Mouse (Mus musculus) kidney, adult 9 months (tissue): ENCODE measurements around the gene Pcsk4.

Experiments
- DNase-seq: peaks from one replicate; pipeline ENCODE4 v3.0.0; 2022

Gene Pcsk4

GRCm38 (mm10) chr10:80329273-80330081 lies at the start of gene Pcsk4, which contains the start of gene Reep6:
Gene Pcsk4, minus strand, starts transcription at chr10:80329498.
Gene Reep6, plus strand, starts transcription at chr10:80329953.
- peak; percentile 99 for DNase-seq

- no peak for DNase-seq
Observed at GRCm38 (mm10) chr10:80377716-80378115, 48.4 kb upstream of the Pcsk4 start.

GRCm38 (mm10) chr10:80376160-80376559 lies 46.9 kb upstream of the Pcsk4 start:
- DNase-seq = peak; percentile 93

GRCm38 (mm10) chr10:80374063-80374462 lies 44.8 kb upstream of the Pcsk4 start:
- peak; percentile 92 for DNase-seq

GRCm38 (mm10) chr10:80372706-80373105 lies 43.4 kb upstream of the Pcsk4 start:
- no peak for DNase-seq

- no peak for DNase-seq
Observed at GRCm38 (mm10) chr10:80371983-80372382, 42.7 kb upstream of the Pcsk4 start.

GRCm38 (mm10) chr10:80371411-80371966 lies 42.2 kb upstream of the Pcsk4 start:
- peak; percentile 59 for DNase-seq

- no peak for DNase-seq
Observed at GRCm38 (mm10) chr10:80369995-80370747, 40.9 kb upstream of the Pcsk4 start.

GRCm38 (mm10) chr10:80368392-80368791 lies 39.1 kb upstream of the Pcsk4 start:
- DNase-seq = no peak

- DNase-seq = no peak
Observed at GRCm38 (mm10) chr10:80367954-80368353, 38.7 kb upstream of the Pcsk4 start.

- DNase-seq = no peak
Observed at GRCm38 (mm10) chr10:80365736-80366135, 36.4 kb upstream of the Pcsk4 start.

- no peak for DNase-seq
Observed at GRCm38 (mm10) chr10:80363734-80364133, 34.4 kb upstream of the Pcsk4 start.

- peak; percentile 76 for DNase-seq
Observed at GRCm38 (mm10) chr10:80357994-80358639, 28.8 kb upstream of the Pcsk4 start.

- no peak for DNase-seq
Observed at GRCm38 (mm10) chr10:80357336-80357735, 28.0 kb upstream of the Pcsk4 start.

- DNase-seq = no peak
Observed at GRCm38 (mm10) chr10:80356737-80357136, 27.4 kb upstream of the Pcsk4 start.

GRCm38 (mm10) chr10:80356001-80356682 lies 26.8 kb upstream of the Pcsk4 start, which contains the start of gene Plk5:
Gene Plk5, plus strand, starts transcription at chr10:80356459.
- no peak for DNase-seq

- DNase-seq = no peak
Observed at GRCm38 (mm10) chr10:80355431-80355830, 26.1 kb upstream of the Pcsk4 start.

GRCm38 (mm10) chr10:80352727-80353126 lies 23.4 kb upstream of the Pcsk4 start:
- no peak for DNase-seq

- peak; percentile 91 for DNase-seq
Observed at GRCm38 (mm10) chr10:80351896-80352295, 22.6 kb upstream of the Pcsk4 start.

- peak; percentile 91 for DNase-seq
Observed at GRCm38 (mm10) chr10:80350292-80350691, 21.0 kb upstream of the Pcsk4 start.

- no peak for DNase-seq
Observed at GRCm38 (mm10) chr10:80348981-80349380, 19.7 kb upstream of the Pcsk4 start.

- DNase-seq = no peak
Observed at GRCm38 (mm10) chr10:80348244-80348781, 19.0 kb upstream of the Pcsk4 start, which contains the start of gene Adamtsl5. Gene Adamtsl5, minus strand, starts transcription at chr10:80348412.
